Mouse (Mus musculus) gastrocnemius, adult 18-20 months (tissue): Measurements from ENCODE around the gene Pla2g15. TPM values are rescaled to one million over a fixed set of nuclear protein-coding genes. Genes with fewer than 3 reads are reported as not detected.
"Not testable (repeated sequence)": the region's sequence is repeated elsewhere in the genome, so short reads cannot be mapped to it uniquely, and the experiment has no call there.

Source experiments
- DNase-seq: peaks from one replicate; pipeline ENCODE4 v3.0.0; 2021; ENCODE audit warnings: low spot score
- total RNA-seq, 2 experiments: library from RNA; stranded (reverse); gene quantifications; 2 replicates each; pipeline ENCODE4 v1.2.3; 2021

Gene Pla2g15
- total RNA-seq, 2 experiments from 2014 or later: 3.4 to 5.7 TPM

DNA sequence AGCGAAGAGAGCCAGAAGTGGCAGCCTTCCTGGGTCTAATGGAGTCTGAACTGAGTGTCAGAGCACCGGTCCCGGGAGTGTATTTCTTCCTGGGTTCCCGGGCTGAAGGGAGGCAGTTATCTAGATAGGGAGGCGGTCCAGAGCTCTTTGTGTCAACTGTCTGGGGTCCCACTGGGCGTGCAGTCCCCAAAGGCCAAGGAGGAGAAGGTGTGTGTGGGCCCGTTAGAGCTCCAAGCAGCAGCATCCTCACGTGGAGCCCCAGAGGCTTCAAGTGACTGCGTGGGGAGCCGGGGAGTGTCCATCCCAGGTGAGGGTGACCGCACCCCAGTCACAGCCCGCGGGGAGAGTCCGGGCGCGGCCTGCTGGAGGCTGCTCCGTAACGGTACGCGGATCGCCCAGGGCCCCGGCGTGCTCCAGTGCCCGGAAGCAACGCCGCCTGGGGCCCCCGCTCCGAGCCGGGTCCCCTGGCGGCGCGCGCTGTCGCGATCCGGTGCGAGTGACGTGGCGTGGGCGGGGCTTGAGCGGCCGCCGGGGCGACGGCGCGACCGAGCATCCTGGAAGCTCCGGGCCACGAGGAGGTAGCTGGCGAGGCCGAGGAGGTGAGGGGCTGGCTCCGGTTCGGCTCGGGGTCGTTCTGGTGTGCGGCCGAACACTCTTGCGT lies 18.3 kb downstream of the Pla2g15 start, which contains the start of gene Slc7a6:
TSS of gene Slc7a6 (plus strand) at position 502 of the 661 bp plus-strand sequence.
- DNase-seq: peak; percentile 83

DNA sequence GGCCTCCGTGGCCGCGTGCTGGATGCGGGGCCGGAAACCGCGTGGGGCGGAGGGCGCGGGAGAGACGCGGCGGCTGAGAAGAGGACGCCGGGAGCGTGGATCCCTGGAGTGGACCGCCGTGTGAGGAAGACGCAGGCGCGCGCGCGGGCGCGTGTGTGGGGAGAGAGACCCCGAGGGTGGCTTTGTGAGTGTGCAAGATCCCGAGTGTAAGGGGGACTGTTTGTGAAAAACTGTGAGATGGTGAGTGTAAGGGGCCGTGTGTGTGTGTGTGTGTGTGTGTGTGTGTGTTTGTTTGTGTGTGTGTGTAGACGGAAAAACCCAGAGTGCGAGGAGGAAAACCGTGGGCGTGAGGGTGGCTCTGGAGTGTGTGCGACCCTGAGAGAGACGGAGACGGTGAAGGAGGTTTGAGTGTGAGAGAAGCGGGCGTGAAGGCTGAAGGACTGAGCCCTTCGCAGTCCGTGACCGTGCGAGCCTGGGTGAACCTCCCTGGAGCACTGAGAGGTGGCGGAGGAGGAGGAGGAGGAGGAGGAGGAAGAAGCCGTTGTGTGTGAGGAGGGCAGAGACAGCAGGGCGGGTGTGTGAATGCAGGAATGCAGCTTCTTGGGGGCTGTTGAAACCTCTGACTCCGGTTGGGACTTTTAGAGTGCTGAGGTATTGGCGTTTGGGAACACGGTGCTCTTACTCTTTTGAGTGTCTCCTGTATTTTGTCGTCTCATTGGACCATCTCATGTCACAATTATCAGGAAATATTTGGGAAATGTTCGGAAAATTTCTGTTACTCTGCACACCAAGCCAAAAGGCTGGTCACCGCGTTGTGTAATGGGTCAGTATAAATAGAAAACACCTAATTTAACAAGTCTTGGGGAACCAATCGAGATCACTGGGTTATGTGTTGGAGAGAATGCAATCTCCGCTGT lies 19.1 kb downstream of the Pla2g15 start:
- DNase-seq: peak; percentile 40

DNA sequence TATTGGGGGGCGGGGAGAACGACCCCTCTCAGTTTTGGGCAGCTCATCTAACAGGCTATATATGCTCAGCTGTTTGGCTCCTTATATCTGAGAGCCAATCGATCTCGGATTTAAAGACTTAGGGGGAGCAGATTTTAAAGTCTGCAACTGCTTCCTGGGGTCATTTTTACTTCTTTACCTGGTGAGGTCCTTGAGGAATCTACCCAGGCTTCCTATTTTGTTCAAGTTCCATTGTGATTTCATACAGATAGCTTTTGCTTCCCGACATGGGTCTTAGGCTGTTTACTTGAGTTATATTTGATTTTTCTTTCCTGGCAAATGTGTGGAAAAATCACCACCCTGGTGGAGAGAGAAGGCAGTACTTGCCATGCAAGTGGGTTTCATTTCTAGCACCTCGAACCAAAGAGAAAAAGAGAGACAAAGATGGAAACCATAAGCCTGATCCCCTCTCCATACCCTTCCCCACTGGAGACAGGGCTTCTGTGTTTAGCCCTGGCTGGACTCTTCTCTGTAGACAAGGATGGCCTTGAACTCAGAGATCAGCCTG lies 19.8 kb downstream of the Pla2g15 start:
- no peak for DNase-seq

DNA sequence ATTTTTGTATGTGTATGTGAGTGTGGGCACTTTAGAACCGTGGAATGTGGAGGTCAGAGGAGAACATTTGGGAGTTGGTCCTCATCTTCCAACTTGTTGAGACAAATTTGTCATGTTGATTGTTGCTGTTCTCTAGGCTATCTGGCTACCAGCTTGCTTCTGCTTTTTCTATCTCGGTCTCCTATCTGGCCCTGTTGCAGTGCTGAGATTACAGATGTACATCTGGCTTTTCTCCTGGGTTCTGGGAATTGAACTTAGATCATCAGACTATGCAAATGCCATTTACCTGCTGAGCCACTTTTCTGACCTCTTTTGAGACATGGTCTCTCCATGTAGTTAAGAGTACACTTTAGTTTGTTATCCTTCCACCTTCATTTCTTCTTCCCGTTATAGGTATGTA lies 23.4 kb downstream of the Pla2g15 start:
- no peak for DNase-seq

DNA sequence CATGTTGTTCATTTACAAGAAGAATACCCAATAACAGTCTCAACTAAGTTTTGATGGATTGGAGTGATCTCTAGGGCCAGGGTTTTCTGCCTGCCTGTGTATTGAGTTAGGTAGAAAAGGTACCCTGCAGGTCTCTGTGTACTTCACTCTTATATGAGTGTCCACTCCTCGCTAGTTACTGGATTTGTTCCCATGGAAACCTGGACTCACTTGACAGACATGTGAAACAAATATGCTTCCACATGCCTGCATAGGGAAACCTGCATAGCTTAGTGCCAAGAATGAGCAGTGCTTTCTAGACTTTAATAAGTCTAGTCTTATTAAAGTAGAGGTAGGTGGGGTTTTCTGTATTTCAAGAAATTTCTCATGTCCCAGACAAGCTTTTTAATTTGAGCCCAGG lies 26.7 kb downstream of the Pla2g15 start:
- no peak for DNase-seq

DNA sequence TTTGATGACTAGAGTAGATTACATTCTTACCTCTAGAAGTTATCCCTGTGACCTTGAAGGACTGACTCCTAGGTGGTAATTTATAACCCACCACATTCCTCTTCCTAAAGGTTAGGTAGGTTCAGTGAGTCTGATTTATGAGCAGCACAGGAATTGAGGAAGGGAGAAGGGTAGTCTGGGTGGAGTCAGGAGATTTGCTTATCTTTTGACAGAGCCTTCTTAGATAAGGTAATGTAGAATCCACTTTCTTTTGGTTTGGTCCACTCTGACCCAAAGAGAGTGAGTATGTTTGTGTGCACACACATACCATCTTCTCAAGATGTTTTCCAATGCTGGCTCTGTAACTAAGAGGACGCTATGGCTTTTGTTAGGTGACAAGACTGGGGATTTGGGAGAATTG lies 27.4 kb downstream of the Pla2g15 start:
- no peak for DNase-seq

DNA sequence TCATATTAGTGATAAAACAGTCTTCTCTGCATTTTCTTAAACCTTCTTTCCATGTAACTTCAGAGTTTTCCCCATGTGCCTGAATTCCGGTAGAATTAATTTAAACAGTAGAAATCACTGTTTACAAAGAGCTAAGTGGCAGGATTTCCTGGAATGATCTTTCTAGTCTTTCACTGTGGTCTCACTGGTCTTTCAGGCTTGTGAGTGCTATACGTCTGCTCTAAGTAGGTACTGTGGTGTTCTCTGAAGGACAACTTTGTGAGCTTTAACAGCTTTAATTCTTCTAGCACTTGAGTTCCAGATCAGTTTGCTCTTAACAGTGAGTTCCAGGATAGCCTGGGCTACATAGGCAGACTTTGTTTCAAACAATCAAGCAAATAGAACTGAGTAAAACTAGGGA lies 28.2 kb downstream of the Pla2g15 start:
- no peak for DNase-seq

DNA sequence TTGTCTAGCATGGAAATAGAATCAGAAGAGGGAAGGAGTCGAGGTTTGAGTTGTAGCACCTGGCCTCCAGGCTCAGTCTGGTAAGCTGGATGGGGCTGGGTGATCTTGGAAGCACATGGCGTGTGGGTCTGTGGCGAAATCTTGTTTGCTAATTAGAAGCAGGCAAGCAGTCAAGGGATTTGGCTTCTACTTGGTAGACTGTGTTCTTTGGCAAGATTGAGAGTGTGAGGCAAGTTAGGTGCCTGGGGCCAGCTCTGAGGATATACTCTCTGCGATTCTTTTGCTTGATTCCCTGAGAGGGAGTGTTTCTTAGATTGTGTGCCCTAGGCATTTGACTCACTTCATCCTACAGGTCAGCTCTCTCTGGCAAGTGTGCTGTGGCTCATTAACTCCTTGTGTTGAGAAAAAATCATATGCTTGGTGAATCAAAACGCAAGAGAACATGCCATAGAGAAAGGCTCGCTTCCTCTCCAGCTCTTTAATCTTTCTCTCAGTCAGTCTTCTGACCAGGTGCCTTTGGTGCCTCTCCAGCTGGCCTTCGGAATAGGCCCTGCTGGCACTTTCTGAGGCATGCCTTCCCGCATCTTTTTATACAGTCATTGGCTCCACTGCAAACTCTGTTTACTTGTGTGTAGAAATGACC lies 35.5 kb downstream of the Pla2g15 start:
- DNase-seq: peak; percentile 86

DNA sequence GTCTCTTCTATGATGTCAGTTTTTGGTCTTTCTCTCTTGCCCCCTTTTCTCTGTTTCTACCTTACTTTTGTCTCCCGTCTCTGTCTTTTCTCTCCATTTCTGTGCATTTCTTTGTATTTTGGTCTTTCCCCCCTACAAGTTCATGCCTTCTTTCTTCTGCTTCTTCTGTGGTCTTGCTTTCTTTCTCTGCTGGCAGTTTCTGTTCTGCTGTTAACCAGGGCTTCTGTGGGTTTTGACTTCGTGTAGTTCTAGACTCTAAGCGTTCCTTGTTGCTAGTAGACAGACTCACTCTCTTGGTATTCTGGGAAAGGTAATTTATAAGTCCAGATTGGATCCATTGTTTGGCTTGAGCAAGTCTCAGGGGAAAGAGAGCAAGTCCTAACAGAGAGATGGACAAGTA lies 36.2 kb downstream of the Pla2g15 start:
- DNase-seq: no peak

DNA sequence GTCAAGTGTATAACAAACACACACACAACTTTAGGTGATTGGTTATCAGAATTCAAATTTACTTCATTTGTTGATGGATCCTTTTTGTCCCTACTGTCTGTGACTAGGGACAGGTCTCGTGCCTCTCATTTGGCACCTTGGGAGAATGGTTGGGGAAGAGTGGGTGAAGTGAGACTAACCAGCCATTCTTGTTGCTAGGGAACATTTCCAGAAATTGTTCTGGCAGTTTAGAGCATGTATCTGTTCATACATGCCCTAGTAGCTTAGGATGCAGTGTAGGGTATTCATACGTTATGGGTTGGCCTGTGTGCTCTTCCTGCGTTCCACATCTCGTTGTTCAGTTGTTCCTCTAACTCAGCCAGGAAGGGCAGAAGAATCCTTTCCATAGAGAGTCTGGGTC lies 39.0 kb downstream of the Pla2g15 start:
- DNase-seq: no peak

DNA sequence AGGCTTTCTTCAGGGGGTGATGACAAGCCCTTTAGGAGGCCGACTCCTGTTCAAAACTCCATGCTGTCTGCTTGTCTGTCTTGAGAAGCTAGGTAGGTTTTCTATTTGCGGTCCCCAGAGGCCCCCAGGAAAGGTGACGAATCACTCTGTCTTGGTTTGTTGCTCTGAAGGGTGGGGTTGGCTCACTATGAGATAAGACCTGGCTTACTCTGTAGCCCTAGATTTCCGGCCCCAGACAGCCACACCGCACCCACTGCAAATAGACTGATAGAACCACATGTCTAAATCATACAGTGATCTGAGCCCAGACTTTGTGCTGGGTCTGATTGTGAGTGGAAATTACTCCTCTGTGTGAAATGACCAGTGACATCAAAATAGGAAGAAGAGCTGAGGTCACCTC lies 41.4 kb downstream of the Pla2g15 start:
- no peak for DNase-seq

DNA sequence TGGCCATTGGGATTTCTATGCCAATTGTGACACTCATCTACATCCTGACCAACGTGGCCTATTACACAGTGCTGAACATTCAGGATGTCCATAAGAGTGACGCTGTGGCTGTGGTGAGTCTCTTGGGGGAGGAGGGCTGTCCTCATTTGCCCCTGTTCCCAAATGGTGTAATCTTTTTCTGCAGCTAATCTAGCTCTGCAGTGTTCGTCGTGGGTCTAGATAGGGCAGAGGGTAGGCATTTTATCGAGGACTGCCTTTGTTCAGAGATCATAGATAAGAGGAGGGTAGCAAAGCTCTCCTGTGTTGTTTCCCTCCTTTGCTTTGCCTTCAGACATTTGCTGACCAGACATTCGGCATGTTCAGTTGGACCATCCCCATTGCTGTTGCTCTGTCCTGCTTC lies 43.0 kb downstream of the Pla2g15 start:
- no peak for DNase-seq

DNA sequence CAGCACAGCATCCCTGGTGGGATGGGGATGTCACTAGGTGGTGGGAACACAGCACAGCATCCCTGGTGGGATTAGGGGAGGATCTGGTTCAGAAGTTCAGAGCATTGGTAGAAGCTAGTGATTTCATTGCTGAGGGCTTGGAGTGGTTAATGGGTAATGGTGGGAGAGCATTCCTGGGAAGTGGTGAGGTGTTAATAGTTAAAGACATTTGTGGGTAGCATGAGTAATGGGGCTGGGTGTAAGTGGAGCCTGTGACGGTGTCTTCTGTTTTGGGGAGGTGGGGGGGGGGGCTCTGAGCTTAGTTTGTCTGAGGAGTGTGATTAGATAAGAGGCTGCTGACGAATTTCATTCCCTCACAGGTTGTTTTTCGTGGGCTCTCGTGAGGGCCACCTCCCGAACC lies 43.9 kb downstream of the Pla2g15 start:
- DNase-seq: no peak

DNA sequence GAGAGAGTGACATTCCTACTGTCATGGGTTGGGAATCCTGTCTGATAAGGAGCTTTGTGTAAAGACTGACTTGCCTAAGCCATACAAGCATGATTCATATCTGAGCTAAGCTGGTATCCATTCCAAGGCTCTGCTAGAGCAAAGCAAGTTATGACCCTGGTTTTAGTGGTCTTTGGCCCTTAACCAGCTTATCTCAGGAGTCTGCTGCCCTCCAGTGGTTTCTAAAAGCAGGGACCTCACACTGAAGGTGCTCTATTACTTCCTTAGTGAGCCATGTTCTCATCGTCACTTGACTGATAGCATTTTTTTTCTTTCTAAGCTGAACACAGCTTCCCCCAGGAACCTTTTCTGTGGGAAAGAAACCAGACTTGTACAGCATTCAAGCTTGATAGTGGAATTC lies 48.5 kb downstream of the Pla2g15 start:
- DNase-seq: peak; percentile 52

DNA sequence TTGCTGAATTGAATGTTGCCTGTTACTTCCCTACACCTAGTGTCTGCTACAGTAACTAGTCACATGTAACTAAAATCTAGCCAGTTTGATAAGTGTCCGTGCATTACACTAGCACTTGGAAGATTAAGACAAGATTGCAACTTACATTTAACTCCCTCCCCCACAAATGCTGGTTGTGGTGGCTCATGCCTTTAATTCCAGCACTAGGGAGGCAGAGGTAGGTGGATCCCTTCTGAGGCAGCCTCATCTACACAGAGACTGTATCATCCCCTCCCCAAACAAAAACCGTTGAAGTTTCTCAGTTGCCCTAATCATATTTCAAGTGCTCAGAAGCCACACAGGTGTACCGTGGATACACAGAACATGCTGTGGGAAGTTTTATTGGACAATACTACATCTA lies 49.4 kb downstream of the Pla2g15 start:
- not testable (repeated sequence) for DNase-seq

DNA sequence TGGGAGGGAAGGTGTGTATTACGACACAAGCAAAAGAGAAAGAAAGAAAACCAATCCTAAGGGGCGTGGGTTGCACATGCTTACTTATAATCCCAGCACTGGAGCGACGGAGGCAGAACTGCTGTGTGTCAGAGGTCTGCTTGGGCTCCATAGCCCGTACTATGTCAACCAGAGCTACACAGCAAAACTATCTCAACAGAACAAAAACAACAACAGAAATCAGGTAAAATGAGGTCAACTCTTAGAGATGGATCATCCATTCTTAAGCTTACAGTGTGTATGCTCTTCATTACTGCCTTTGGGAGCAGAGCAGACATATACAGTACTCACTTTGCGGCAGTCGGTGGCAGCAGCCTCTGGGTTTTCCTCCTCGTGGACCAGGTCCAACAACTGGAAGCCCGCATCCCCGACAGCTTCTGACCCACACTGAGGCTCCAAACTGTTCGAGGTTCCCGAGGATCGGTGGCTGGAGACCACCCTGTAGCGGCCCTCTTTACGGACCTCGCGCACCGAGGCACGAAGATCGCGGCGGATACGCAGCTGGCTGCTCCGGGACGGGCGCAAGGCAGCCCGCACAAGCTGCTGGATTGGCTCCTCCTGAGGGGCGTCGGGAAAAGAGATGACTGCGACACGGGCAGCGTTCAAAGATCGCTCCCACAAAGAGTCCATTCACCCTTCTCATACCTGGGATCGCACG lies 60.0 kb downstream of the Pla2g15 start:
- DNase-seq: no peak

DNA sequence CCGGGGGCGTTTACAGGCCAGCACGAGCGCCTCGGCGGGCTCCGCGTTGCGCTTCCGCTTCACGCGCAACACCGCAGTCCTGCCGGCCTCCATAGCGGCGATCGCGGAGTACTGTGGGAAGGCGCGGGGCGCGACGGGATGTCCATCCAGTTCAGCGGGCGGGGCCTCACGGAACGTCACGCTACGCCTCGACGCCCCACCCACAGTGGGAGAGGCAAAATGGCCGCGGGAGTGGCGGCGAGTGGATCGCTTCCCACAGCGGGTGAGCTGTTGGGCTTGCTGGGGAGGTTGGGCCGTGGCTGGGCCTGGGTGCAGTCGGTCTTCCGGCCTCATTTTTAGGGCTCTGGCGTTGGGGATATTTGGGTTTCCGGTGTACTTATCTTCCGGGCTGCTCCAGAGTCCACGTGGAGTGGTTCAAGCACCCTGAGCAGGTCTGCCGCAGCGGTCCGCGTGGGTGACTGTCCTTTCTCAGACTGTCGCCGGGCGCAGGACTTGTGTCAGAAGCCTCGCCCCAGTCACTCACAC lies 60.7 kb downstream of the Pla2g15 start, which contains the start of the genes Slc7a6os and Prmt7:
TSS of gene Slc7a6os (minus strand) at position 115 of the 525 bp plus-strand sequence.
TSS of gene Prmt7 (plus strand) at position 116 of the 525 bp plus-strand sequence.
- DNase-seq: peak; percentile 96

DNA sequence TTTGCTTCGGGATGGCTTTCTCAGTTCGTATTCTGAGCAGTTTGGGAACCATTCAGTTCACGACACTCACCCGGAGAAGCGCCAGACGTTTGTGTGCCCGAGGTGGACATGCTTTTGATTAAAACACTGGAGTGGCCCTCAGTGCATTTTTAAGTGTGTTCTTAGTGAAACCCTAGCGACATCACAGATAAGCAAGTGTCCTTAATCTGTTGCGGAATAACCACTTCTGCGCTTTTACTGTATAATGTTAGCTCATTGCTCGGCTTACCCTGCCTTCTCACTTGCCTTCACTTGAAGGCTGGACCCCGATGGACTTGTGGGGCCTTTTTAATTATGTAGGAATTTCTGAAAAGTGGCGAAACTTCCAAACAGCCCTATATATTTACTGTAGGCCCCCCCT lies 61.2 kb downstream of the Pla2g15 start:
- DNase-seq: no peak

DNA sequence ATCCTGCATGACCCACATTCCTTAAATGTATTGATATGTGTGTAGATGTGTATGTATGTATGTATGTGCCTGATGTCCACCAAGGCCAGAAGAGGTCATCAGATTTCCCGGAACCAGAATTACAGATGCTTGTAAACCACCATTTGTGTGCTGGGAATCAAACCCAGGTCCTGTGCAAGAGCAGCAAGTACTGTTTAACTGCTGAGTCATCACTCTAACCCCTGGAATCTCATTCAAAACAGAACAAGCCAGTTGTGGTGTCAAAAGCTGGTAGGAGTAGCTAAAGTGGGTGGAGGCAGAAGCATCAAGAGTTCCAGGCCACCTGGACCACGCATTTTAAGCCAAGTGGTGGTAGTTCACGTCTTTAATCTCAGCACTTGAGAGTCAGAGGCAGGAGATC lies 63.8 kb downstream of the Pla2g15 start:
- no peak for DNase-seq
